Mouse (Mus musculus) limb, embryonic 11.5 days (tissue): ENCODE measurements around the gene Dlk1. TPM values are rescaled to one million over a fixed set of nuclear protein-coding genes. Genes with fewer than 3 reads are reported as not detected.
A peak's percentile ranks its signal among the peaks of the same experiment; 100 is the strongest.

Experiments used
- ATAC-seq: fragments of 200-750 bp; cut with Nextera tagmentation; 2 replicates; pipeline ENCODE4 v1.8.0; 2017; ENCODE audit warnings: low read depth; ENCODE audit not compliant: insufficient number of reproducible peaks, low FRiP score, low TSS enrichment
- DNase-seq: peaks from one replicate; pipeline ENCODE4 v3.0.0-alpha.2; 2015; ENCODE audit warnings: low spot score
- H3K27ac ChIP-seq: fragments of 300-500 bp; sonication (generic); replicated peaks from 2 replicates; pipeline ENCODE4 v1.5.1; 2014; ENCODE audit warnings: low read depth, mild to moderate bottlenecking, low read length
- H3K27me3 ChIP-seq: fragments of 300-500 bp; sonication (generic); 2 replicates; pipeline ENCODE4 v1.6.1; 2014; ENCODE audit warnings: mild to moderate bottlenecking, low read length, mixed read lengths; ENCODE audit not compliant: control insufficient read depth, insufficient read depth
- H3K36me3 ChIP-seq: fragments of 300-500 bp; sonication (generic); 2 replicates; pipeline ENCODE4 v1.6.1; 2014; ENCODE audit warnings: mild to moderate bottlenecking, low read length, moderate library complexity, mixed read lengths; ENCODE audit not compliant: control insufficient read depth, insufficient read depth
- H3K4me1 ChIP-seq: fragments of 300-500 bp; sonication (generic); 2 replicates; pipeline ENCODE4 v1.6.1; 2014; ENCODE audit warnings: low read length, mixed read lengths; ENCODE audit not compliant: control insufficient read depth, insufficient read depth
- H3K4me2 ChIP-seq: fragments of 300-500 bp; sonication (generic); 2 replicates; pipeline ENCODE4 v1.6.1; 2014; ENCODE audit warnings: low read depth, mild to moderate bottlenecking, moderate library complexity; ENCODE audit not compliant: severe bottlenecking
- H3K4me3 ChIP-seq: fragments of 300-500 bp; sonication (generic); 2 replicates; pipeline ENCODE4 v1.5.1; 2014; ENCODE audit warnings: low read depth, low read length
- H3K9ac ChIP-seq: fragments of 300-500 bp; sonication (generic); 2 replicates; pipeline ENCODE4 v1.6.1; 2014; ENCODE audit warnings: mild to moderate bottlenecking, low read length
- H3K9me3 ChIP-seq: fragments of 300-500 bp; sonication (generic); 2 replicates; pipeline ENCODE4 v1.6.1; 2016; ENCODE audit warnings: low read length; ENCODE audit not compliant: control insufficient read depth
- WGBS: fragments of 180-500 bp; shearing (Covaris S2); extraction: QIAGEN DNeasy Blood & Tissue Kit; methylation state at CpG from one replicate; pipeline ENCODE4 v1.1.7; 2014; 5-methylcytosine and 5-hydroxymethylcytosine counted together
- polyA plus RNA-seq: library from polyadenylated mRNA; unstranded; fragments of >200 nt; fragmentation: Nextera tagmentation; extraction: Ambion mirVana; gene quantifications from 2 replicates; pipeline ENCODE4 v1.2.1, GENCODE M21; 2014

The Dlk1 gene
- polyA plus RNA-seq, 1 experiment from 2014 or later = 95.6 TPM

GRCm38 (mm10) chr12:109443276-109443675 lies 9.3 kb upstream of the Dlk1 start:
- ATAC-seq = no peak
- H3K4me2 ChIP-seq = no peak overlapping the region
- H3K4me1 ChIP-seq = peaks cover 31% of the 10 kb centered on the region
- H3K27me3 ChIP-seq = no peaks in the 10 kb centered on the region
- DNase-seq = no peak
- WGBS = 35% methylated on average over 3 of the region's 3 CpGs
- no peaks in the 10 kb centered on the region for H3K9me3 ChIP-seq
- no peak overlapping the region for H3K27ac ChIP-seq
- H3K4me3 ChIP-seq = no peak overlapping the region
- H3K36me3 ChIP-seq = no peaks in the 10 kb centered on the region
- H3K9ac ChIP-seq = no peak overlapping the region

GRCm38 (mm10) chr12:109444999-109445398 lies 7.6 kb upstream of the Dlk1 start:
- no peaks in the 10 kb centered on the region for H3K9me3 ChIP-seq
- no peak overlapping the region for H3K27ac ChIP-seq
- H3K36me3 ChIP-seq = no peaks in the 10 kb centered on the region
- H3K4me3 ChIP-seq = no peak overlapping the region
- no peak overlapping the region for H3K9ac ChIP-seq
- peaks cover 32% of the 10 kb centered on the region for H3K4me1 ChIP-seq
- no peak overlapping the region for H3K4me2 ChIP-seq
- no peaks in the 10 kb centered on the region for H3K27me3 ChIP-seq
- no peak for DNase-seq
- no peak for ATAC-seq
- WGBS = 78% methylated on average over 5 of the region's 5 CpGs

GRCm38 (mm10) chr12:109445499-109446235 lies 7.0 kb upstream of the Dlk1 start:
- Histone ChIP-seq H3K9ac (no peak overlapping the region), H3K4me3 (no peak overlapping the region), H3K9me3 (no peaks in the 10 kb centered on the region), H3K27me3 (no peaks in the 10 kb centered on the region), H3K27ac (peak overlapping the region; percentile 63; the same call in 1 of the 2 replicates), H3K4me1 (peaks cover 38% of the 10 kb centered on the region), H3K36me3 (no peaks in the 10 kb centered on the region), H3K4me2 (peak overlapping the region; percentile 21; the same call in 1 of the 2 replicates)
- DNase-seq = peak; percentile 75
- WGBS = 8% methylated on average over 19 of the region's 19 CpGs
- ATAC-seq = peak; percentile 27; the same call in 1 of the 2 replicates

- H3K4me3 ChIP-seq = no peak overlapping the region
- peak overlapping the region; percentile 4; the same call in 1 of the 2 replicates for H3K9ac ChIP-seq
- ATAC-seq = no peak
- H3K27me3 ChIP-seq = no peaks in the 10 kb centered on the region
- DNase-seq = no peak
- H3K4me1 ChIP-seq = peaks cover 39% of the 10 kb centered on the region
- peak overlapping the region; percentile 21; the same call in 1 of the 2 replicates for H3K4me2 ChIP-seq
- H3K36me3 ChIP-seq = no peaks in the 10 kb centered on the region
- no peak overlapping the region for H3K27ac ChIP-seq
- no peaks in the 10 kb centered on the region for H3K9me3 ChIP-seq
- WGBS = 11% methylated on average over 18 of the region's 18 CpGs
These were observed 6.2 kb upstream of the Dlk1 start for GRCm38 (mm10) chr12:109446236-109446941.

GRCm38 (mm10) chr12:109449421-109450411 lies 2.9 kb upstream of the Dlk1 start:
- Histone ChIP-seq H3K27me3 (peaks cover 25% of the 10 kb centered on the region), H3K4me1 (peaks cover 48% of the 10 kb centered on the region), H3K9me3 (no peaks in the 10 kb centered on the region), H3K9ac (peak overlapping the region; percentile 35), H3K4me3 (peak overlapping the region; percentile 21), H3K4me2 (peak overlapping the region; percentile 80), H3K36me3 (no peaks in the 10 kb centered on the region), H3K27ac (peak overlapping the region; percentile 48)
- WGBS = under 1% methylated on average over 30 of the region's 30 CpGs
- peak; percentile 71 for DNase-seq
- ATAC-seq = peak; percentile 40; the same call in 1 of the 2 replicates

- peak overlapping the region; percentile 89 for H3K4me2 ChIP-seq
- DNase-seq (peak; percentile 76), ATAC-seq (peak; percentile 35; the same call in 1 of the 2 replicates)
- H3K9ac ChIP-seq = peak overlapping the region; percentile 72
- H3K36me3 ChIP-seq = no peaks in the 10 kb centered on the region
- peaks cover 51% of the 10 kb centered on the region for H3K4me1 ChIP-seq
- WGBS = 1% methylated on average over 74 of the region's 96 CpGs
- H3K27ac ChIP-seq = 0 out of 2 replicates have a peak overlapping the region, but pooled peaks have one; percentile 9
- no peaks in the 10 kb centered on the region for H3K9me3 ChIP-seq
- H3K4me3 ChIP-seq = peak overlapping the region; percentile 33
- peaks cover 26% of the 10 kb centered on the region for H3K27me3 ChIP-seq
These were observed 708 bp downstream of the Dlk1 start for GRCm38 (mm10) chr12:109453065-109453997.

- no peak for ATAC-seq
- no peak for DNase-seq
These were observed 1.5 kb downstream of the Dlk1 start for GRCm38 (mm10) chr12:109454137-109454536.

More at GRCm38 (mm10) chr12:109454137-109454536, 1.5 kb downstream of the Dlk1 start:
- no peaks in the 10 kb centered on the region for H3K9me3 ChIP-seq
- peak overlapping the region; percentile 72; the same call in 1 of the 2 replicates for H3K9ac ChIP-seq
- peak overlapping the region; percentile 89 for H3K4me2 ChIP-seq
- H3K4me1 ChIP-seq = peaks cover 56% of the 10 kb centered on the region
- no peaks in the 10 kb centered on the region for H3K36me3 ChIP-seq
- H3K4me3 ChIP-seq = peak overlapping the region; percentile 33
- H3K27me3 ChIP-seq = peaks cover 26% of the 10 kb centered on the region
- H3K27ac ChIP-seq = no peak overlapping the region
- 8% methylated on average over 13 of the region's 13 CpGs for WGBS
